Mouse (Mus musculus): ENCODE measurements around the gene Tcl1b5.

Gene Tcl1b5

DNA sequence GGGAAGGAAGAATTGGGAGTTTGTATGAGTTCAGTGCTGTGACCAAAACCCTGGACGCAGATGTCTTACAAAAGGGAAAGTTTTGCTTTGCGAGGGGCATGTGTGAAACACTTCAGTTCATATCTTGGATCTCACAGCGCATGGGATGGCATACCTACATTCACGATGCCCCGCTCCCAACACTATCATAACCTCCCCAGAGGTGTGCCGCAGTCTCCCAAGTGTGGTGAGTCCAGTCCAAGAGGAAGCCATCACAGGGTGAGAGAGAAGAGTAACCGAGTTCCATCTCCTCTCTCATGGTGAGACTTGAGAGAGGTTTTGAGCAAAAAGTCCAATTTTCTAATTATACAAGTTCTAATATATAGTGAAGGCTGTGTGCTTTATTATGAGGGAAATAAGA is 33.1 kb downstream of the Tcl1b5 start:
- no peak for DNase-seq

DNA sequence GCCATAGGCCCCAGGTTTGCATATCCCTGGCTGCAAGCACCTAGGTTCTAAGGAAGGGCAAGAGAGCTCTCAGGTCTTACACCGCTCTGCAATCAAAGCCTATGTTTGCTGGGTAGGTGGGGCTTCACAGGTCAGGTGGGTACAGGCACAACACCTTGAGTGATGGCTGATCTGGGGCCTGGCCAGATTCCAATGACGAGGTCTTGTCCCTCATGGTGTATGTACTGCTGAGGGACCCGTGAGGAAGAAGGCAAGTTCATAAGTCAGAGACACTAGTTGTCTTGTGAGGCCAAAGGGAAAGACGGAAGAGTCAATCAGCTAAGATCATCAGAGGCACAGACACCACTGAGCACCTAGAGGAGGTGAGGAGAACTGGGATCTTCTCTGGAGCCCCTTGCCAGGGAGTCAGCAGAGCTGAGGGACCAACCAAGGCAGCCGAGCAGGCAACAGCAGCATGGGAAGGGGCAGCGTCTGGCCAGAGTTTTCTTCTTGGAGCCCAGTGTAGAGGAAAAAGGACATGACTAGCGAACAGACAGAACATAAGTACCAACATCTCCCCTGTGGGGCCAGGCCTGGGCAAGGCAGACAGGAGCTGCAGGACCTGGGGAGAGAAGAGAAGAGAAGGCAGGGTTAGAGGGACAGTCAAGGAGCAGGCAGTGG is 41.1 kb downstream of the Tcl1b5 start:
- DNase-seq = no peak

- no peak for DNase-seq
Measured at GRCm38 (mm10) chr12:105222601-105223319, 46.6 kb downstream of the Tcl1b5 start, which contains the start of gene Tcl1. Gene Tcl1 (minus strand): TSS chr12:105222793.

DNA sequence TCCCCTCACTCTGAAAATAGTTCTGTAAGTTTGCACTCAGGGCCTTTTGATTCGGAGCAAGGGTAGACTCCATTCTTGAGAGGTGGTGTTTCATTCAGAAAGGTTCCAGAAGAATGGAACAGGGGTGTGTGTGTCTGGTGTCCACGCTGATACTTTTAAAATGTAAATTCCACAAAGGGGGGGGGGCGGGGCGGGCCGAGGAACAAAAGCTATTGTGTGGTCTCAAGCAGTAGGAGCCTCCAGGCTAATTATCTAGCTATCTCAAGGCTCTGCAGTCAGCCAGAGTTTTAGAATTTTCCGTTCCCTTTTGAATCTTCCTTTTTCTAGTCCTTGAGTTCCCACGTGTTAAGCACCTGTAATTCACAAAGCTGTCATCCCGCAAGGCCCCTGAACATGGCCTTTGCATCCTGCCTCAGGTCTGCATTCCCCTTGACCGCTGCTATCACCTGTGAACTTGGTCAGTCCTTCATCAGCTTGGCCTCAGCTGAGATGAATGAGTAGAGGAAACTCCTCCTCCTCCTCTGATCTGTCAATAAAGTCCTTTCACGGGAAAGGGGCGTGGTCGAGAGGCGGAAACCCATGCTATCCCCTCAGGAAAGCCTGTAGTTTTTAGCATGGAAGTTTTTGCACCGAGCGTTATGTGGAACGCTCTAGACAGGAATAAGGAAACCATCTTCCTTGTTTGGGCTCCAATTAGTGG is 48.6 kb downstream of the Tcl1b5 start:
- no peak for DNase-seq

Measured in cerebellum, adult 9-10 months (tissue).